Mouse (Mus musculus) bone marrow, adult 2 months (tissue): Measurements from ENCODE around the gene Crocc.

Experiments
- CTCF ChIP-seq: fragments of 200-500 bp; IDR thresholded peaks from 2 replicates; pipeline ENCODE4 v1.5.1; 2011; ENCODE audit warnings: low read length, control low read depth; ENCODE audit not compliant: control insufficient read depth, insufficient read depth
- POLR2A ChIP-seq: fragments of 200-500 bp; IDR thresholded peaks from 2 replicates; pipeline ENCODE4 v1.6.1; 2011; ENCODE audit warnings: low read depth, mild to moderate bottlenecking, control low read depth, low read length, borderline replicate concordance; ENCODE audit not compliant: control insufficient read depth

- no peak for TF ChIP-seq POLR2A
- TF ChIP-seq CTCF, result no peak
Observed at GRCm38 (mm10) chr4:141064104-141064659, 3.8 kb upstream of the Crocc start.
